Mouse (Mus musculus): ENCODE results near the gene Ikzf5. TPM values are rescaled to one million over a fixed set of nuclear protein-coding genes. Genes with fewer than 3 reads are reported as not detected.
"Not testable (repeated sequence)": the region's sequence is repeated elsewhere in the genome, so short reads cannot be mapped to it uniquely, and the experiment has no call there.

Gene Ikzf5
- polyA plus RNA-seq, 1 experiment from 2014 or later: 14.6 TPM

DNA sequence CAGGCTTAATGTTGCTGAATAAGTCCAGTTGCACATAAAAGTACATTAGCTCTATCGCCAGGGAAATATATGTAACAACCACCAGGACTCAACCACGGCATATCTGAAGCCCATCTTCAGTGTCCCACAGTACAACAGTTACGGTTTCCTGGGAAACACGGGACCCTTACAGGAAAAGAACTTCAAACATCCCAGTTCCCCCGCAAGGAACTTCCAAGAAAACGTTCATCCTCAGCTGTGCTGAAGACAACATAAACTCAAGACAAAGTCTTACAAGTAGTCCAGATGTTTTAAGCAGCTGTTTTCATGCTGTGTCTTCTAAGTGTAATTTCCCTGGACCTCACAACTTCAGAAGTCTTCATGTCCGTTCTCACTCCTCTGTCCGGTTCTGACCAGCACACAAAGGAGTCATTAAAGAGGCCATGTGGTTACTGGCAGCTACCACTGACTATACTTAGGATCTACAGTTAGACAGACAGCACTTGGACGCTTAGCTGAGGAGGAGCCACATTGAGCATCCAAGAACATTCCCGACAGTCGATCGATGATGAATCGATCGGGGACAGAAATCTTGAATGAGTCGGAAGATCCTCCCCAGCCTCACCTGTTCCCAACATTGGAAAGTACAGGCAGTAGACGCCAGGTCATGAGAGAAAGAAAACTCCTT lies 867 bp downstream of the Ikzf5 start:
- peaks cover 23% of the 10 kb centered on the region for H3K4me1 ChIP-seq
- WGBS: 11% methylated on average over 16 of the region's 16 CpGs
- no peaks in the 10 kb centered on the region for H3K9me3 ChIP-seq
- H3K27me3 ChIP-seq (ENCODE audit: poor library complexity, severe bottlenecking): no peaks in the 10 kb centered on the region
- DNase-seq (ENCODE audit: extremely low spot score, low spot score): no peak
- peaks cover 10% of the 10 kb centered on the region; the same call in 1 of the 2 replicates for H3K36me3 ChIP-seq (replicated peaks)
- peak overlapping the region; percentile 93 for H3K27ac ChIP-seq
- H3K4me3 ChIP-seq: peak overlapping the region; percentile 98

DNA sequence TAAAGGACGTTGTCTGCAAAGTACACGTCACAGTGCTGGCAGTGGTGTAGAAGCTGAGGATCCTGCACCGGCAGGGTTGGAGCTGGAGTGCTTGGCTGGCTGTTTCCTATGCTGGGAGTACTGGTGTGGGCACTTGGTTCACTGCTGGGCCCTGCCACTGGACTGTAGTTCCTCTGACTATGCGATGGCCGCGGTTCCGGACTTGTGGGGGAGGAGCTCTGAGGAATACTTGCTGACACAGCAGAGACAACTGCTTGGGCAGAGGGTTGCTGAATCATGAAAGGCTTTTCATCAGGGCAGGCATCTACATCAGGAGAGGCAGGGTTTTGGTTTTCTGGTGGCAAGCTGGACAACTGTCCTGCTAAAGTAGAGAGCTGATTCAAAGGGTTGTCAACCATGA lies 18.6 kb downstream of the Ikzf5 start:
- not testable (repeated sequence) for H3K27me3 ChIP-seq (ENCODE audit: poor library complexity, severe bottlenecking); H3K4me3 ChIP-seq; H3K4me1 ChIP-seq; H3K27ac ChIP-seq; H3K9me3 ChIP-seq; DNase-seq (ENCODE audit: extremely low spot score, low spot score)
- H3K36me3 ChIP-seq (replicated peaks): peaks cover 66% of the 10 kb centered on the region
- WGBS: 87% methylated on average over 7 of the region's 7 CpGs

DNA sequence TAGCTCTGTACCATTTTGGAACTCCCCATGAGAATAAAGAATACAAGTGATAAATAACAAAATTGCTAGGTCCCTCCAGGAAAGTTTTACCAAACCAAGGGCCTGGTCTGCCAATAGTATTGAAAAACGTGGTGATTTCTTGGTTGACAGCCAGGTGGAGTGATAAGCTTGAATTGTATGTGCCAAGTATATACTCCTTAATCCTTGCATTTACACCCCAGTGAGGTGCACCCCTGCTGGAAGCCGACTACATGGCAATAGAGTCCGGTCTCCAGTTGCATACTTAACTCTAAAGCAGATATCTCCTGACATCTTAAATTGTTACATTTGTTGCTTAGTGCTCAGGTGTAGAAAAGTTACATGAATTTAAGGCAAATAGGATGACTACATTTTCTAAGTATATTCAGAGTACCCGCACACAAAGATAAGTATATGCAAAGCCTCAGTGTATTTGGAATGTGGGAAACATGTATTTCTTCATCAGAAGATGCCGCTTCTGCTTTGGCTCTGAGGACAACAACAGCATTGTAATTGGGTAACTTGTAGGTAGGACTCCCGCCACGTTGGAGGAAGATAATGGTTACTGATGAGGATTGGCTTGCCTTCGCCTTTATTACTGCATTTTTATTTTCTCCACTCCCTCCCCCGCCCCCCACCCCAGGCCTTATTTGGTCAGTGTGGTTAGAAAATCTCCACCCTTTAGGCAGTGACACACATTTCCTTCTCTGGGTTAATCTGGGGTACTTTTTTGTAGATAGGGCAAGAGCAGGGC lies 38.3 kb downstream of the Ikzf5 start:
- Histone ChIP-seq H3K27me3 (ENCODE audit: poor library complexity, severe bottlenecking) (no peaks in the 10 kb centered on the region), H3K9me3 (no peaks in the 10 kb centered on the region), H3K4me1 (peaks cover 20% of the 10 kb centered on the region), H3K27ac (no peak overlapping the region), H3K4me3 (peak overlapping the region; percentile 78), H3K36me3 (replicated peaks) (peaks cover 15% of the 10 kb centered on the region)
- WGBS: 73% methylated on average over 9 of the region's 9 CpGs
- no peak for DNase-seq (ENCODE audit: extremely low spot score, low spot score)

DNA sequence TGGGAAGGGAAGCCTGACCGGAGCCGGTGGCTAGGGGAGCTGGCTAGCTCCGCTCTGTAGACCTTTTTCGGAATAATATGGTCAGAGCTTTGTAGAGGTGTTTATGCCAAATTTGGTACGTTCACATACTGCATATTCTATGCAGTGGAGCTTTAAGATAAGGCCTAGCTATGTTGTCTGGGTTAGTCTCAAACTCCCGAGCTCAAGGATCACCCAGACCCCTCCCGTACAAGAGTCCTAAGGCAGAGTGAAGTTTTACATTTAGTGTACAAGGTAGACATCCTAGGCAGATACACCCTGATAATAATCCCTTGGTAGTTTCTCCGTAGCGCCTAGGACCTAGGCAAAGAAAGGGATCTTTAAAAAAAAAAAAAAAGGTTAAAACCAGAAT lies 38.9 kb downstream of the Ikzf5 start:
- peaks cover 15% of the 10 kb centered on the region for H3K36me3 ChIP-seq (replicated peaks)
- peak overlapping the region; percentile 96 for H3K27ac ChIP-seq
- peak overlapping the region; percentile 78 for H3K4me3 ChIP-seq
- H3K4me1 ChIP-seq: peaks cover 20% of the 10 kb centered on the region
- DNase-seq (ENCODE audit: extremely low spot score, low spot score): no peak
- WGBS: 9% methylated on average over 9 of the region's 9 CpGs
- H3K27me3 ChIP-seq (ENCODE audit: poor library complexity, severe bottlenecking): no peaks in the 10 kb centered on the region
- H3K9me3 ChIP-seq: no peaks in the 10 kb centered on the region

DNA sequence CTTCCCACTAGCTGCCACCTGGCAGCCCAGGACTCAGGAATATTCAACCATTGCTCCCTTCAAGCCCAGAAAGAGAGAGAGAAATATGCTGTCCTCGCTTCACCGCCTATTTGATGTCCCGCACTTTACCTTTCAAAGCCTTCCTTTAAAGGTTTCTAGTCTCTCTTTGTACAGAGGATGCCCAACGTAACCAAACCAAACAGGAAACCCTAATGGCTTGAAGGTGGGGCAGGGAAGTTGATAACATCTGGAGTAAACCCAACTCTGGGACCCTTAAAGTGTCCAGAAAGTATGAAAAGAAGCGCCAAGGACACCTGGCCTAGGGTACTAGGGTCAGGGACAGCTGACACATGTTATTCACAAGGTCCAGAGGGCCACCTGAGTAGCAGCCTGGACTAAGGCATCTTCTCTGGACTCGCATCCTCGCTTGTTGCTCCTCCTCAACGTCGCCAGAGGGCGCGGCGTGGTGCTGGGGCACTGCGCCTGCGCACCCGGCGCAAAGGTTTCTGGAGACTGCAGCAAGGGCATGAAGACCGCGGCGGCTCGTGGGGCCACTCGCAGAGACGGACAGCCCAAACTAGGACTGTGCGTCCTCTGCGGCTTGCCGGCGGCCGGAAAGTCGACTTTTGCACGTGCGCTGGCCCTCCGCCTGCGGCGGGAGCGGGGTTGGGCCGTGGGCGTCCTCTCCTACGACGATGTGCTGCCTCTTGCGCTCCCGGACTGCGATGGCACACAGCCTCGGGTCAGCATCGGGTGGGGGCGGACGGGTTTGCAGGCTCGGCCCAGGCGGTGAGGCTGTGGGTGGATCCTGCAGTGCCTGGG lies 39.5 kb downstream of the Ikzf5 start, which contains the start of gene Pstk:
Gene Pstk (plus strand): TSS at position 494 of the 822 bp plus-strand sequence.
- Histone ChIP-seq H3K4me3 (peak within 1 kb of the TSS; percentile 78), H3K27me3 (ENCODE audit: poor library complexity, severe bottlenecking) (no peaks in the 10 kb centered on the region), H3K4me1 (peaks cover 20% of the 10 kb centered on the region), H3K36me3 (replicated peaks) (peaks cover 15% of the 10 kb centered on the region), H3K27ac (peak within 1 kb of the TSS; percentile 96), H3K9me3 (no peaks in the 10 kb centered on the region)
- 5% methylated on average over 47 of the region's 47 CpGs for WGBS
- peak; percentile 92 for DNase-seq (ENCODE audit: extremely low spot score, low spot score)

DNA sequence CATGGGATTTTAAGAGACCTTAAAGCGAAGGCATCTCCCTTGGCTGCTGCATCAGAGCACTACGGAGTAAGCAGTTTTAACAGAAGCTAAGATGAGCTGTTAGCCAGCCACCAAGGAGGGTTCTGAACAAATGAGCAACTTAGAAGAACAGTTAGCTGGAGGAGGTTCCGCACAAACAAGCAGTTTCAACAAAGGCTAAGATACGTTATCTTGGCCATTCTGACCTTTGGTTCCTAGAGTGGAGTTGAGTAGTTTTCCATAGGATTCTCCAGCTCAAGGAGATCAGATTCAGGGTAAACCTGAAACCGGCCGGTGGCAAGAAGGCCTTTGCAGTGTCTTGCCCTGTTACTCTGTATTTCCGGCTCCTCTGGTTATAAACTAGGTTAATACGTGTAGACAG lies 46.2 kb downstream of the Ikzf5 start:
- peaks cover 21% of the 10 kb centered on the region for H3K36me3 ChIP-seq (replicated peaks)
- no peak for DNase-seq (ENCODE audit: extremely low spot score, low spot score)
- 93% methylated on average over 8 of the region's 8 CpGs for WGBS
- H3K9me3 ChIP-seq: no peaks in the 10 kb centered on the region
- H3K27me3 ChIP-seq (ENCODE audit: poor library complexity, severe bottlenecking): peaks cover 14% of the 10 kb centered on the region
- H3K4me1 ChIP-seq: peaks cover 19% of the 10 kb centered on the region
- no peak overlapping the region for H3K27ac ChIP-seq
- H3K4me3 ChIP-seq: no peak overlapping the region

DNA sequence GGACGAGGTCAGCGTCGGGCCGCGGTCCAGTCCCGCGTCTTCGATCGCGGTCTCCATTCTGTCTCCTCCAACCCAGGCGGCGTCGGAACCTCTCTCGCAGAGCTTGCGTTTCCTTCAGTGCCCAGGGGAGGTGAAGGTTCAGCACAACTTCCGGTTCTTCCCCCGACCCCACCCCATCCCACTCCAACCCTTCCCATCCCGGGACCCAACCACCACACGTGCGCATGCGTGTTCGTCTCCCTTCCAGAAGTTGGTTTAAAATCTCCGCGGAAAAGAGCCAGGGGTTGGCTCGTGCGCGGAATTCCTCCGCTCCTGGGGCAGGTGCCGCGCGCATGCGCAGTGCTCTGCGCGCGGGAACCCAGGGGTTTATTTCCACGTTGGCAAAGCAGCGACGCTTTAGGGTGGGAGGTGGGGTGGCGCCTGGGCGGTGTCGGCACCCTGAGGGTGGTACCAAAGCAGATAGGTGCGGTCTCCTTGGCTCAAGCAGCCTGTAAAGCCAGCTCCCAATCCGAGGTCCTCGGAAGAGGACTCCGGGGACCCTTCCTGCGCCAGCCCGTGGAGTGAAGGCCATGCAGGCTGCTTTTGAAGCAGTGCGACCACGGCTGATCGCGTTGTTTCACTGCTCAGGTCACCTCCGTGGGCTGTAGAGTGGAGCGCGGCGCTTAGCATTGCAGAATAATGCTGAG lies 47.6 kb downstream of the Ikzf5 start, which contains the start of gene 2310057M21Rik:
Gene 2310057M21Rik (minus strand): TSS at position 145 of the 686 bp plus-strand sequence.
- peaks cover 14% of the 10 kb centered on the region for H3K27me3 ChIP-seq (ENCODE audit: poor library complexity, severe bottlenecking)
- H3K4me3 ChIP-seq: peak within 1 kb of the TSS; percentile 92
- H3K27ac ChIP-seq: peak within 1 kb of the TSS; percentile 96
- under 1% methylated on average over 55 of the region's 55 CpGs for WGBS
- DNase-seq (ENCODE audit: extremely low spot score, low spot score): peak; percentile 97
- no peaks in the 10 kb centered on the region for H3K9me3 ChIP-seq
- H3K4me1 ChIP-seq: peaks cover 19% of the 10 kb centered on the region
- H3K36me3 ChIP-seq (replicated peaks): peaks cover 35% of the 10 kb centered on the region

DNA sequence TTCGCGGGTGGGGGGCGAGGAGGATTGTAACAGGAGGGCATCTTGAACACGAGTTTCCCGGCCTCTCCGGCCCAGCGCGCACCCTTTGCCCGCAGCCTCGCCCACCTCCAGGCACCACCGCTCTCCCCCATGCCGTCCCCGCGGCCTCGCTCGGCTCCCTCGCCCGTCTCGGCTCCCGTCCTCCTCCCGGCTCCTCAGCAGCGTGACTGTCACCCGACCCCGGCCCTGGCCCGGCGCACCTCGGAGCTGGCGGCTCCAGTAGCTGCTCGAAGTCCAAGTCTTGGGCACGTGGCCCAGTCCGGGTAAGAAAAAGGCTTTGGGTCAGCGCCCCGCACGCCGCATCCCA lies 48.1 kb downstream of the Ikzf5 start:
- Histone ChIP-seq H3K9me3 (no peaks in the 10 kb centered on the region), H3K27ac (peak overlapping the region; percentile 96), H3K4me1 (peaks cover 19% of the 10 kb centered on the region), H3K27me3 (ENCODE audit: poor library complexity, severe bottlenecking) (peaks cover 14% of the 10 kb centered on the region), H3K4me3 (peak overlapping the region; percentile 92), H3K36me3 (replicated peaks) (peaks cover 40% of the 10 kb centered on the region)
- no peak for DNase-seq (ENCODE audit: extremely low spot score, low spot score)
- under 1% methylated on average over 35 of the region's 35 CpGs for WGBS

DNA sequence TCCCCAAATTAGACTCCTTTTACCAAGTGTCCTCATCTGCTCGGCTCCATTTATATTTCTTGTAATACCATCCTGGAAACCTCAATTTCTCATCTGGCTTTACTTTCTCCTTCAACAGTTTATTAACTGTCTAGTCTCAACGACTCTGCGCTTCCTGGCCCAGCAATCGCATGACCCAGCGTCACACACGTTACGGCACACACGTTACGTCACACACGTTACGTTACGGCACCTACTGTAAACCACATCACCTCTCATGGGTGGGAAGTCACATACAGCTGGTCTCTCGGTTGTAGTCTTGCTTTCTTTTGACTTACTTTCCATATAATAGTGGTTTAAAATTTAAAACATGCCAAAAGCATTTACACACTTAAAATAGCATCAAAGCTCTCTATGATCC lies 54.2 kb downstream of the Ikzf5 start:
- H3K27ac ChIP-seq: no peak overlapping the region
- DNase-seq (ENCODE audit: extremely low spot score, low spot score): no peak
- H3K9me3 ChIP-seq: no peaks in the 10 kb centered on the region
- WGBS: 97% methylated on average over 13 of the region's 13 CpGs
- no peak overlapping the region for H3K4me3 ChIP-seq
- H3K27me3 ChIP-seq (ENCODE audit: poor library complexity, severe bottlenecking): no peaks in the 10 kb centered on the region
- H3K4me1 ChIP-seq: peaks cover 3% of the 10 kb centered on the region
- peaks cover 94% of the 10 kb centered on the region for H3K36me3 ChIP-seq (replicated peaks)

DNA sequence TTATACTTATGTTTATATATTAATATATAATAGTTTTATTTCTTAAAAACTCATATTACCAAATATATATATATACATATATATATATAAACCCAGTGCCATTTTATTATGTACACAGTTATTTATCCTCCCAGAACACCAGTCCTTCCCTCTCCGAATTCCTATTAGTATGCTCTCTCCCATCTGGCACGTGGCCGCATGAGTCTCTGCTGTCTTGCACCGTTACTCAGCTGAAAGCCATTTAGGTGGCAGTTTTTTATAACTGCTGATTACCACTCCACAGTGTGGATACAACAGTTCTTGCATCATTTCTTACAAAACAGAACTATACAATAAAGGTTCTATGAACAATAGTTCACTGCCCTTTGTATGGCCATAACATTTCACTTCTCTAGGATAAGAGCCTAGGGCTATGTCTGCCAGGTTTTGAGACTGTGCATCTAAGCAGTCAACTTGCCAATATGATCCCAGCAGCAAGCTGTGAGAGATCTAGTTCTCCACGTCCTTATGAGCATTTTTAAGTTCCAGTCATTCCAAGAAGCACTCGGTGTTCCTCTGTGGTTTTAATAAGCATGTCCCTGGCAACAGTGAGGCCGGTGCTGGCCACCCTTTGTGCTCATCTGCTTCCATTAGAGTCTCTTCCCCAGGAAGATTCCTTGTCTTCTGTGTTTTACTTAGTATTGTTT lies 64.3 kb downstream of the Ikzf5 start:
- Histone ChIP-seq H3K27me3 (ENCODE audit: poor library complexity, severe bottlenecking) (no peaks in the 10 kb centered on the region), H3K4me3 (no peak overlapping the region), H3K27ac (no peak overlapping the region), H3K36me3 (replicated peaks) (peaks cover 90% of the 10 kb centered on the region), H3K9me3 (no peaks in the 10 kb centered on the region), H3K4me1 (no peaks in the 10 kb centered on the region)
- no peak for DNase-seq (ENCODE audit: extremely low spot score, low spot score)
- 90% methylated on average over 7 of the region's 7 CpGs for WGBS

Measured in forebrain, embryonic 10.5 days (tissue).